Mouse (Mus musculus) brain, adult 2 months (tissue): ENCODE results near the gene Trpv4.
A peak's percentile ranks its signal among the peaks of the same experiment; 100 is the strongest.

Experiments used
- DNase-seq: peaks from one replicate; pipeline ENCODE4 v3.0.0; 2011; ENCODE audit warnings: low read depth, low spot score

The Trpv4 gene

GRCm38 (mm10) chr5:114669014-114669413 lies 10.8 kb upstream of the Trpv4 start:
- no peak for DNase-seq

- DNase-seq = peak; percentile 98
Measured at GRCm38 (mm10) chr5:114667228-114667856, 9.1 kb upstream of the Trpv4 start.

- no peak for DNase-seq
Measured at GRCm38 (mm10) chr5:114666659-114667058, 8.4 kb upstream of the Trpv4 start.

- DNase-seq = no peak
Measured at GRCm38 (mm10) chr5:114664750-114665149, 6.5 kb upstream of the Trpv4 start.

- no peak for DNase-seq
Measured at GRCm38 (mm10) chr5:114664139-114664538, 5.9 kb upstream of the Trpv4 start.

GRCm38 (mm10) chr5:114661029-114661428 lies 2.8 kb upstream of the Trpv4 start:
- peak; percentile 35 for DNase-seq

GRCm38 (mm10) chr5:114657426-114657825 lies 795 bp downstream of the Trpv4 start:
- no peak for DNase-seq

- DNase-seq = no peak
Measured at GRCm38 (mm10) chr5:114656305-114656704, 1.9 kb downstream of the Trpv4 start.

- DNase-seq = no peak
Measured at GRCm38 (mm10) chr5:114655721-114656120, 2.5 kb downstream of the Trpv4 start.

GRCm38 (mm10) chr5:114653656-114654437 lies 4.4 kb downstream of the Trpv4 start:
- no peak for DNase-seq

- DNase-seq = no peak
Measured at GRCm38 (mm10) chr5:114651449-114651848, 6.8 kb downstream of the Trpv4 start.

GRCm38 (mm10) chr5:114651002-114651401 lies 7.2 kb downstream of the Trpv4 start:
- no peak for DNase-seq

- DNase-seq = no peak
Measured at GRCm38 (mm10) chr5:114648728-114649311, 9.4 kb downstream of the Trpv4 start.

GRCm38 (mm10) chr5:114647211-114647974 lies 10.8 kb downstream of the Trpv4 start:
- DNase-seq = peak; percentile 24

GRCm38 (mm10) chr5:114645916-114646315 lies 12.3 kb downstream of the Trpv4 start:
- DNase-seq = no peak

- DNase-seq = no peak
Measured at GRCm38 (mm10) chr5:114644918-114645317, 13.3 kb downstream of the Trpv4 start.

- DNase-seq = no peak
Measured at GRCm38 (mm10) chr5:114640809-114641208, 17.4 kb downstream of the Trpv4 start.

GRCm38 (mm10) chr5:114639645-114639957 lies 18.6 kb downstream of the Trpv4 start:
- DNase-seq = no peak

- peak; percentile 88 for DNase-seq
Measured at GRCm38 (mm10) chr5:114638769-114639644, 19.2 kb downstream of the Trpv4 start.

GRCm38 (mm10) chr5:114636091-114636490 lies 22.1 kb downstream of the Trpv4 start:
- no peak for DNase-seq

GRCm38 (mm10) chr5:114631336-114631735 lies 26.9 kb downstream of the Trpv4 start:
- DNase-seq = no peak
